Mouse (Mus musculus): ENCODE data around the gene Cmtm2a.
"Not testable (repeated sequence)": the region's sequence is repeated elsewhere in the genome, so short reads cannot be mapped to it uniquely, and the experiment has no call there.

Gene Cmtm2a

GRCm38 (mm10) chr8:104301577-104301976 lies 8.6 kb upstream of the Cmtm2a start:
- DNase-seq (ENCODE audit: low read depth, low spot score), result not testable (repeated sequence)

DNA sequence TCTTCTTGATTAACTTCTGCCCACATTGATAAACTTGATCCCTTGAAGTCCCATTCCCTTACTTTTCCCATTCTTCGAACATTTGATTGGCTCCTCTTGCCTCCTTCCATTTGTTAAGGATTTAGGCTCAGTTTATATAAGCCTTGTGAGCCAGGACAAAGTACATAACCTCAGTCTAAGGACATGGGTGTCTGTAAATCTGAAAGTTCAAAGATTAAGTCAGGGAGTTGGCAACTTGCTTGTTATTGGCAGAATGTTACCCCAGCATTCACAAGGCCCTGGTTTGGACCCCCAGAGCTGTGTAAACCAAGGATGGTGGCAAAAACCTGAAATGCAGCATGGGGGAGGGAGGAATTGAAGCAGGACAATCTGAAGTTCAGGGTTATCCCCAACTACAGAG lies 1.4 kb upstream of the Cmtm2a start:
- DNase-seq (ENCODE audit: low read depth, low spot score), result no peak

- no peak for DNase-seq (ENCODE audit: low read depth, low spot score)
Observed at GRCm38 (mm10) chr8:104268937-104269440, 24.0 kb downstream of the Cmtm2a start.

GRCm38 (mm10) chr8:104268368-104268767 lies 24.6 kb downstream of the Cmtm2a start:
- DNase-seq (ENCODE audit: low read depth, low spot score), result no peak

DNA sequence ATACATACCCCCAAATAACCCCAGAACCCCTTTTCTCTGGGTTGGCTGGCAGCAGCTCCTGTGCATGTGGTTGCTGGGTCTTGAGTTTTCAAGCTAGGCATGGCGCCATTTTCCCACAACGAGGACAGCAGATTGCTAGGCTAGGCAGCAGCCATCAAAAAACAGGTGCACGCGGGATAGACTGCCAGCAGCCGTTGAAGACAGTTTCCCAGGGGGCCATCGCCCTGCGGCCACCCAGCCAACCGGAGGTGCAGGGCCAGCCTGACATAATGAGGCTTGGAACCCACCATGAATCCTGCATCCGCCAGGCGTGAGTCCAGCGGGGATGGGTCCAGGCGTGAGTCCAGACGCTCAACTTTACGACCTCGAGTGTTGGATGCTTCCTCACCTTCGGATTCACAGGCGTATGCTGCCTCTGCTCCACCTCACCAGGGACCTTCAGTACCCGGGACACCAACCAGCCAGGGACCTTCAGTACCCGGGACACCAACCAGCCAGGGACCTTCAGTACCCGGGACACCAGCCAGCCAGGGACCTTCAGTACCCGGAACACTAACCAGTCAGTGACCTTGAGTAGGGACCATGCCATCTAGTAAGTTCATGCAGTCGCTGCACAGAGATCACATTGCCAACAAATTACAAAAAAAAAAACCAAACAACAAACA lies 28.6 kb downstream of the Cmtm2a start:
- not testable (repeated sequence) for DNase-seq (ENCODE audit: low read depth, low spot score)

- DNase-seq (ENCODE audit: low read depth, low spot score), result not testable (repeated sequence)
Observed at GRCm38 (mm10) chr8:104261802-104262201, 31.2 kb downstream of the Cmtm2a start.

GRCm38 (mm10) chr8:104253016-104253415 lies 40.0 kb downstream of the Cmtm2a start:
- DNase-seq (ENCODE audit: low read depth, low spot score), result peak; percentile 78

DNA sequence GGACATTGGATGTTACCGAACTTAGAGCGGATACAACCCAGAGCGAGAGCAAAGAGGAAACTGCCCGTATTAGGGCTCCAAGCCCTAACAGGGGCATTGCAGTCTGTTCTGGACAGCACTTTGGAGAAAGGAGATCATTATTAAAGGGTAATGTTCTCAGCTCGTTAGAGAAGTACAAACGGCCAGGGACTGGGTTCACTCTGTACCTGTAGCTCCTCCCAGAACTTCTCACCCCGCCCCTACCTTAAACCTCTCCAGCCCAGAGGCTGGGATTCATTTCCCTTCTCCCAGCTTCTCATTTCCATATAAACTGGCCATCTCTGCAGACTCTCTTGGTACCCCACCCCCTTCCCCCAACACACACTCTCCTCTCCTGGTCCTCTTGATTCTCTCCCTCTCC lies 41.5 kb downstream of the Cmtm2a start:
- peak; percentile 76 for DNase-seq (ENCODE audit: low read depth, low spot score)

DNA sequence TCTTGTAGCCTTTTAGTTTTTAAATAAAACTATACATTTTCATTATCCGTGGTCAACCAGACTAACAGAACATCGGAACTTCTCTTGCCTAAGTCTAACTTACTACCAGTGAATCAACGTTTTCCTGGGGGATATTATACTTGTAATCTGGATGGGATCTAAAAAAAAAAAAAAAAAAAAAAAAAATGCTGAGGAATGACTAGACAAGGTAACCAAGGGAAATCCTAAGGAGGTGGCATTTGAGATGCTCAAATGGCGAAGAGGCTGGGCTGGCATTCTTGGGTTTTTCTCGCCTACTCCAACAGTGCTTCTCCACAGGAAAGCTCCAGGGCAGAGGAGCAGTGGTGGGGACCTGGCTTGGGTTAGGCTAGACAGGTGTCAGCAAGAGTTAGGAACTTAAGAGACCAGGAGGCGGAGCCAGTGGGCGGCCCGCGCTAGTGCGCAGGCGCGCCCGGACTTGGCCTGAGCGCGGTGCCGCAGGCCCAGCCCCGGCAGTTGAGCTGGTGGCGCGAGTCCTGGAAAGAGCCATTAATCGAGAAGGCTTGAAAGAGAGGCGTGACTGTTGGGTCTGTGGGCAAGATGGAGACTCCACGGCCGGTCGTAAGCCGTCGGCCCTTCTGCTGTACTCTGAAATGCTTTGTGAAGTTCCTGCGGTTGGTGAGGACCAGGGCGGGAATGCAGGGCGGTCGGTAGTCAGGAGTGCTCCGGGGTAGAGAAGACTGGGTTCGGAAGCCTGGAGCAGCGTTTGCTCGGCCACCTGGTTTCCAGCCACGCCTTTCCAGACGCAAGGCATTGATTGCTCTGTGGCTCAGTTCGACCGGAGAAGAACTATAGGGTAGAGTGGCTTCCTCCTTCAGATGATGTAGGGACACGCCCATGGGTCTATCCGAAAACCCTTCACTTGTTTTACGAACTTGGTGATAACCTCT lies 42.3 kb downstream of the Cmtm2a start, which contains the start of gene Cklf:
Cklf (plus strand) TSS at position 423 of the 929 bp plus-strand sequence.
- DNase-seq (ENCODE audit: low read depth, low spot score), result peak; percentile 98

GRCm38 (mm10) chr8:104249442-104249996 lies 43.5 kb downstream of the Cmtm2a start:
- DNase-seq (ENCODE audit: low read depth, low spot score), result no peak

GRCm38 (mm10) chr8:104248276-104248675 lies 44.7 kb downstream of the Cmtm2a start, which contains the start of gene Tk2:
TSS of gene Tk2 (minus strand) at chr8:104248558.
- DNase-seq (ENCODE audit: low read depth, low spot score), result peak; percentile 83

DNA sequence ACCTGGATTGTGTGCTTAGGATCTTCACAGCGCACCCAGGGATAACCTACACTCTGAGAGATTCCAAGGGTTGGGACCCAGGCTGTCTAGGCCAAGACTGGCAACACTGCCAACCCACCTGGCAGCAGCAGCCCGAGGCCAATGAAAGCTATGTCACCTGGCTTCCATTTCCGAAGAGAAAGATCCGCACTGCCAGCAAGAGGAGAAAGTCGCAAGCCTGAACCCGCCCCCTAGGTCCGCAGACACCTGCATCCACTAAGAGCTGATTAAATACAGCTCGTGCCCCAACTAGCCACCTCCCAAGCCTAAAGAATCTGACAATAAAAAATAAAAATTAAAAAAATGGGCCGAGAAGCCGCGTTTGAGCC lies 45.1 kb downstream of the Cmtm2a start:
- DNase-seq (ENCODE audit: low read depth, low spot score), result no peak

- no peak for DNase-seq (ENCODE audit: low read depth, low spot score)
Observed at GRCm38 (mm10) chr8:104247054-104247907, 45.7 kb downstream of the Cmtm2a start.

- DNase-seq (ENCODE audit: low read depth, low spot score), result no peak
Observed at GRCm38 (mm10) chr8:104246621-104247020, 46.4 kb downstream of the Cmtm2a start.

GRCm38 (mm10) chr8:104242038-104242644 lies 50.8 kb downstream of the Cmtm2a start:
- no peak for DNase-seq (ENCODE audit: low read depth, low spot score)

GRCm38 (mm10) chr8:104239418-104239861 lies 53.5 kb downstream of the Cmtm2a start:
- DNase-seq (ENCODE audit: low read depth, low spot score), result no peak

DNA sequence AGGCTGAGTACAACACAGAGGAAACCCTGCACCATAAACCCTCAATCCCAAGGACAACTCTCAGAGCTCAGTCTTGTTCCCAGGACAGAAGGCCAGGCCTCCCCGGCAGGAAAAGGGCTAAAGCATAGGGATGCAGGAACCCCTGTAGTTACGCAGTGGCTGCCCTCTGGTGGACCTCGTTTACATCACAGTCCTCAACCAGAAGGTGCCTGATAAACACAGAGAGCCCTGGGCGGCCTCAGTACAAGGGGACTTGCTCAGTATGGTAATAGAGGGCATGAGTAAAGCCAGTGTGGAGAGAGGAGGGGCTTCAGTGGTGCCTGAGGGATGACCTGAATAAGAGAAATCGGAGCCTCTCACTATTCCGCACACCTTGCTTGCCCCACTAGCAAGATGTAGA lies 58.4 kb downstream of the Cmtm2a start:
- peak; percentile 61 for DNase-seq (ENCODE audit: low read depth, low spot score)

GRCm38 (mm10) chr8:104232919-104233318 lies 60.1 kb downstream of the Cmtm2a start:
- DNase-seq (ENCODE audit: low read depth, low spot score), result no peak

DNA sequence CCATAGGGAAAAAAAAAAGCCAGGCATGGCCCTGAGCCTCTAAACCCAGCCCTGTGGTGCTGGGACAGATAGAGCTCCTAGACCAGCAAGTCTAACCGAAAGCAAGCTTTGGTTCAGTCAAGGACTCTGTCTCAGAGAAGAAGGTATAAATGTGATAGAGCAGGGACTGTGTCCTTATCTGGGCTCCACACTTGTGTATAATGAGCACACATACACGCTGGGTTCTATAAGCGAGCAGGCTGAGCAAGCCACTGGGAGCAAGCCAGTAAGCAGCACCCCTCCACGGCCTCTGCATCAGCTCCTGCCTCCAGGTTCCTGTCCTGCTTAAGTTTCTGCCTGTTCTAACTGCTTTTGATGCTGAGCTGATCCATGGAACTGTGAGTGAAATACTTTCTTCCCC lies 60.9 kb downstream of the Cmtm2a start:
- DNase-seq (ENCODE audit: low read depth, low spot score), result no peak

All from ES-CJ7 (cell line).